Mouse (Mus musculus) neural tube, embryonic 10.5 days (tissue): Measurements from ENCODE around the gene Ndufs6.

Experiments used
- DNase-seq: peaks from one replicate; pipeline ENCODE4 v3.0.0-alpha.2; 2017; ENCODE audit warnings: low spot score; ENCODE audit errors: extremely low spot score

The Ndufs6 gene

GRCm38 (mm10) chr13:73327827-73328698 is at the start of gene Ndufs6, which contains the start of gene Mrpl36:
Gene Ndufs6 (minus strand): TSS chr13:73328542.
Gene Mrpl36 (plus strand): TSS chr13:73328513.
- DNase-seq: peak; percentile 90

GRCm38 (mm10) chr13:73377637-73378036 is 49.3 kb upstream of the Ndufs6 start:
- DNase-seq: no peak

- DNase-seq: no peak
Measured at GRCm38 (mm10) chr13:73374612-73375011, 46.3 kb upstream of the Ndufs6 start.

- no peak for DNase-seq
Measured at GRCm38 (mm10) chr13:73373367-73373766, 45.0 kb upstream of the Ndufs6 start.

GRCm38 (mm10) chr13:73357106-73357505 is 28.8 kb upstream of the Ndufs6 start:
- no peak for DNase-seq

- DNase-seq: no peak
Measured at GRCm38 (mm10) chr13:73352491-73352890, 24.1 kb upstream of the Ndufs6 start.

GRCm38 (mm10) chr13:73351910-73352309 is 23.6 kb upstream of the Ndufs6 start:
- DNase-seq: no peak

- no peak for DNase-seq
Measured at GRCm38 (mm10) chr13:73350741-73351140, 22.4 kb upstream of the Ndufs6 start.

- no peak for DNase-seq
Measured at GRCm38 (mm10) chr13:73347922-73348650, 19.7 kb upstream of the Ndufs6 start.

- no peak for DNase-seq
Measured at GRCm38 (mm10) chr13:73347171-73347570, 18.8 kb upstream of the Ndufs6 start.

- no peak for DNase-seq
Measured at GRCm38 (mm10) chr13:73346743-73347142, 18.4 kb upstream of the Ndufs6 start.

GRCm38 (mm10) chr13:73346131-73346530 is 17.8 kb upstream of the Ndufs6 start:
- no peak for DNase-seq

GRCm38 (mm10) chr13:73345102-73345890 is 17.0 kb upstream of the Ndufs6 start:
- no peak for DNase-seq

- DNase-seq: peak; percentile 37
Measured at GRCm38 (mm10) chr13:73336753-73337152, 8.4 kb upstream of the Ndufs6 start.

- DNase-seq: no peak
Measured at GRCm38 (mm10) chr13:73331736-73332135, 3.4 kb upstream of the Ndufs6 start.

GRCm38 (mm10) chr13:73330844-73331501 is 2.6 kb upstream of the Ndufs6 start:
- DNase-seq: peak; percentile 83

- no peak for DNase-seq
Measured at GRCm38 (mm10) chr13:73323406-73323805, 4.9 kb downstream of the Ndufs6 start.

GRCm38 (mm10) chr13:73322626-73323025 is 5.7 kb downstream of the Ndufs6 start:
- DNase-seq: no peak

GRCm38 (mm10) chr13:73320048-73320447 is 8.3 kb downstream of the Ndufs6 start:
- DNase-seq: no peak

- peak; percentile 73 for DNase-seq
Measured at GRCm38 (mm10) chr13:73310183-73310929, 18.0 kb downstream of the Ndufs6 start.
